Mouse (Mus musculus) kidney, postnatal 10 days (tissue): Measurements from ENCODE around the gene D10Wsu102e.
A peak's percentile ranks its signal among the peaks of the same experiment; 100 is the strongest.
"Not testable (repeated sequence)": the region's sequence is repeated elsewhere in the genome, so short reads cannot be mapped to it uniquely, and the experiment has no call there.

Experiments
- DNase-seq: peaks from one replicate; pipeline ENCODE4 v3.0.0; 2021; ENCODE audit warnings: mixed read lengths

D10Wsu102e gene

DNA sequence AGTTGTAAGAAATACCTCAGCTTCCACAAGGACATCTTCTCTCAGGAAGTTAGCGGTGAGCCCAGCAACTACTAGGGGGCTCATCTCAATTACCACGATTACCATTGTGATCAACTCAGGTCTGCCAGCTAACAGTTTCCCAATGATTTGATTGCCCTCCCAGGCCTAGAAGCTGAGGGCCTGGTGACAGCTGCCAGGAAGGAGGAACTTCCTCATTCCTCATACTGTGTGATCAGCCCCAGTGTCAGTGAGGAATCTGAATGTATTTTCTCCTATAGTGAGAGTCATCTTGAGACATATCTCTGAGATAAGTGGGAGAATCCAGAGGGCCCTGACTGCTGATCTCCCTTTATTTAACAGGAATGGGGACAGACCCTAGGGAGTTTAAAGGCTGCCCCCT lies 37.3 kb downstream of the D10Wsu102e start:
- no peak for DNase-seq

DNA sequence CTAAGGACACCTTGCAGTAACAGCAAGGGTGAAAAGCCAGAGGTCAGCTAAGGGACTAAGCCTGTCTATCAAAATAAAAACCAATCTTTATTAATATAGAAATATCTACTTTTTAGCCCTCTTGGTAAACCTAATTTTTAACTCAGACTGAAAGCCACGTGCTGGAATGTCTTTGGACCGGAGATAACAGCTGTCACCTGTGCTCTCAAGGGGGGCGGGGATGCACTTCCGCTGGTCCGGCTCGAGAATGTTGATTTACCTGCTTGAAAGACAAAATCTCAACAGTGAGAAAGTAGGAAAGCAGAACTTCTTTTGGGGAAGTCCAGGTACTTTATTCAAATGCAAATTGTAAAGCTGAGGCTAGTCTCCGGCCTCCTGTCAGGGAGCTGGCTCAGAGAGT lies 40.9 kb downstream of the D10Wsu102e start:
- not testable (repeated sequence) for DNase-seq

DNA sequence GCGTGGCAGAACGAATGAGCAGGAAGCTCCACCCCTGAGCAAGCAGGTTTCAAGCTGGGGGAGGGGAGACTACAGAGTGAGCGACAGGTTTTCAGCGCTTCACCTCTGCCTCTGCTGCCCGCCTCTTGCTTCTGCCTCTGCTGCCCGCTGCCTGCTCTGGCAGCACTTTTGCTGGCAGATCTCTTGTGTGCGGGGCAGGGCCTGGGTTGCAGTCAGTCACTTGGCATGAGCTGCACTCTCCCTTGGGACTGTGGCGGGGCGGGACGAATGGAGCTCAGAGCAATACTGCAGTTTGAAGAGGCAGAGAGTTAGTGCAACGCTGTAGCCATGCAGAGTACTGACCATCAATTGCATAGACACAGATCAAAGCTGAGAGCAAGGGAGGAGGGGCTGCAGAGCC lies 45.0 kb downstream of the D10Wsu102e start:
- DNase-seq = peak; percentile 15

DNA sequence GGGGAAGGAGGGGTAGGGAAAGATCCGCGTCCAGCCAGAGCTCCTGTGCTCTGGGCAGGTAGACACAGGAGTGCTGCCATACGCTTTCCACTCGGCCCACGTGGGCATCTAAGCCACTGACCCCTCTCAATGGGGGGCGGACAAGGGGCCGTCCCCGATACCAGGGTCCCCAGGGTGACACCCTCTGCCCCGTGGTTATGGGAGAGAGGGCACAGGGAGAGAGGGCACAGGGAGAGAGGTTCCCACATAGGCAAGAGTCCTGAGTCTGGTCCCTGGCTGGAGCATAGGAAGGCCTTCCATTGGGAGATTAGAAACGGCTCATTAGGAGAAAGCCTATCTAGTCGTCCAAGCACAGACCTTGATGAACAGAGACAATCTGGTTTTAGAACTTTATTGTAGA lies 45.7 kb downstream of the D10Wsu102e start:
- DNase-seq = no peak

DNA sequence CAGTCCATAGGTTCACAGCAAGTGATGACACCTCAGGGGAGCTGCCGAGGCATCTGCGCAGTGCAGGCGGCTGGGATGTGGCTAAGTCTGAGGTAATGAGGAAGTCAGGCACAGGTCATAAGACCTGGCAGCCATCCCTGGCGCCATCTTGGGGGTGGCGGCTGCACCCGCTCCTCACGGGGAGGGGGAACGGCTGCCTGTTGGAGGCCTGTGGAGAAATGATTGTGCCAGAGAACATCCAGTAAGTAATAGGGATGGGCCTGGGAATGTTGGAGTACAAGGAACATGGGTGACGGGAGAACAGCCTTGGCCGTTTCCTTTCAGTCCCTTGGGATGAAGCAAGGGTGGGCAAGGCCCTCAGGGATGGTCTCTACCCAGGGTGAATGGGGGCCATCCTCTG lies 47.1 kb downstream of the D10Wsu102e start:
- DNase-seq = no peak

DNA sequence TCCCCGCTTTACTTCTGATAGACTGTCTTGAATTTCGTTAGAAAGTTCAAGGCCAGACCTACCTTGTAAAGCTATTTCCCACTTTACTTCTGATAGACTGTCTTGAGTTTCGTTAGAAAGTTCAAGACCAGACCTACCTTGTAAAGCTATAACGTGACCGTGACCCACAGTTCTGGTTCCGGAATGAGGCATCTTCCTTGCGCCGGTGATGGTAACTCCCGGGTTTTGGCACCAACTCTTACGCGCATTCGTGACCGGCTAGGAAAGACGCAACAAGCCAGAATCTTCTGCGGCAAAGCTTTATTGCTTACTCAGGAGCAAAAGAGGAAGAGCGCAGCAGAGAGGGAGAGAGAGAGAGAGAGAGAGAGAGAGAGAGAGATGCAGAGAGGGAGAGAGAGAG lies 58.4 kb downstream of the D10Wsu102e start:
- not testable (repeated sequence) for DNase-seq

DNA sequence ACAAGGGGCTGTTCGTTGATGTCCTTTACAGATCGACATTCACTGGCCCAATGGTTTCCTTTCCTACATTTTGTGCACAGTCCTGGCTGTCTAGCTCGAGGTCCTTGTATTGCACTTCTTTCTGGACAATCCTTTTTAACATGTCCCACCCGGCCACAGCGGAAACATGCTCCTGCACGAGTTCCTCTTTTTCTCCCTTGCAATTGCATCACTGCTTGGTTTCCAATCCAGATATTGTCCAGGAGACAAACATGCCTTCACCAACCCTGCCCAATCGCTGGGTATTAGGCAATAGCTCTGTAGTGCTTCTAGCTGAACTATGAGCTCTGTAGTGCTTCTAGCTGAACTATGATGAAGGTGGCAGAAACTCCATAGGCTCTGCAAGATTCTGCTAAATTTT lies 88.6 kb downstream of the D10Wsu102e start:
- no peak for DNase-seq

DNA sequence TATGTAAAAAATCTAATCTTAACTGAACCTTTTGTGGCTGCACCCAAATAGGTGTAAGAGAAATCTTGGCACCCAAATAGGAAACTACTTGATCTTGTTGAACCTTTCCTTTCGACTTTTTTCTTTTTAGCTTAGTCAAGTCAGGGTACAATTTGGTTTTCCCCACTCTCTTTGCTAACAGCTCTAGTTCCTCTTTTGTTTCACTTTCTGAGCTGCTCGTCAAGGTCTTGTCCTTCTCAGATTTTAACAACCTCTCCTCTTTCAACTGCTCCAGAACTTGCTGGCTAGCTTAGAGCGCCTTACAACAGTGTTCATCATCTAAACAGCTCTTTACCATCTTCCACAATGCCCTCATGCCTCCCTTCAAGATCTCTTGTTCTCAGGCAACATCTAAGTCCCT lies 97.5 kb downstream of the D10Wsu102e start:
- DNase-seq = no peak

DNA sequence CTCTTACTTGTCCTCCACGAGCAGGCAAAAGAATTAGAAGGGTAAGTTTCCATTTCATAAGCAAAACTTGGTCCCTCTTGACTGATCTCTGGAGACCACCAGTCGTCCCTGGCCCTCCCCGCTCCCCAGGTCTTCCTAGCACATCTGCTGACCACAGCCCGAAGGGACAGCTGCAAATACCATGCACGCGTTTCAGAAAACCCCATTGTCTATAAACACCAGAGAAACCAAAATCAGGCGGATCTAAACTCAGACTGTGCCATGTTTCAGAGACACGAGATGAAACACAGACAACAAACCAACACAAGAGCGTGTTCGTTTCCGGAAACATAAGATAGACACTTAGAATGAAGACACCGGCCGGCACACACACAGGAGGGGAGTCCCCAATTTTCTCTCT lies 115.2 kb downstream of the D10Wsu102e start:
- DNase-seq = no peak

DNA sequence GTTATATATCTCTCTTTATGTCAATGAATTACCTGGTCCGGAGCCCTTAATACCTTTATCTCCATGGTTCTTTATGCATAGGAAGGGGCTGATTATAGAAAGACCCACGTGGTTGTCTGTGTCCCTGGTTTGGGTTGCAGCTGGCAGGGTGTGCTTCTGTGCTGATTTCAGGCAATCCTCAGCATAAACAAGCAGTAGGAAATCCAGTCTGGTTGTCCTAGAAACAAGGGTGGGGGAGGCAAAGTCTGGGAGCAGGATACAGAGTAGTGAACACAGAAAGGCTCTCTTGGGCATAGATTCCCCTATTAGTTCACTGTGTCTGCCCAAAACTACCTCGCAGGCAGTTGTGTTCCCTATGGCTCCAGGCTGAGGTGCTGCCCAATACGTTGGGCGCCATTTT lies 117.3 kb downstream of the D10Wsu102e start:
- no peak for DNase-seq

DNA sequence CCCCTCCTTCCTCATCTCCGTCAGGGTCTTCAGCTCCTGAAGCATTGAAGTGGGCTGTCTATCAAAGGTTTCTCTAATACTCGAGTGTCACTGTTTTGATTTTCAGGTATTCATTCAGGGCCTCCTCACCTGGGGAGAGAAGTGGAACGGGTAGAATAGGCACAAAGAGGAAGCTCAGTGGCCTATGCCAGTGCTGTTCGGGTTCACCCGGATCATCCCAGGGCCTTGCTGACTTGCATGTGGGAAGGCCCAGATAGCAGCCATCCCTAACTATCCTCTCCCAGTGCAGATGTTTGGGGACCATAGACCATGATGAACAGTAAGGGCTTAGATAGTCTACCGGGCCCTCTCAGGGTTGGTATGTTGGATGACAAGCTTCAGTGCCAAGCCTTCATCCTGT lies 130.5 kb downstream of the D10Wsu102e start:
- no peak for DNase-seq

DNA sequence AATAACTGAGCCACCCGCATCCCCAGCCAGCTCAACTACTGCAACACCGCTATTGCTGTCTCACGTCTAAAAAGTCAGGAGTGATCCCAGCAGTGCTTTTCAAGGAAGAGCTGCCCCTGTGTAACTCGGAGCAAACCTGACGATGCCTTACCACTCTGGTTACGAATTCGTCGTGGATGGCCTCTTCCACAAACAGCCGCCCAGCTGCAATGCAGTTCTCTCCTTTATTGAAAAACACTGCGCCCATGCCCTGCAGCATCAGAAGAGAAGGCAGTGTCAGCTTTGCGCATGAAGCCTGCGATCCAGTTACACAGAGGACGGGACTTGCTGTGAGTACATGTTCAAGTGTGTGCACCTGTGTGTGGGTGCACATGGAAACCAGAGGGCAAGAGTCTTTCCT lies 137.3 kb downstream of the D10Wsu102e start:
- DNase-seq = no peak

DNA sequence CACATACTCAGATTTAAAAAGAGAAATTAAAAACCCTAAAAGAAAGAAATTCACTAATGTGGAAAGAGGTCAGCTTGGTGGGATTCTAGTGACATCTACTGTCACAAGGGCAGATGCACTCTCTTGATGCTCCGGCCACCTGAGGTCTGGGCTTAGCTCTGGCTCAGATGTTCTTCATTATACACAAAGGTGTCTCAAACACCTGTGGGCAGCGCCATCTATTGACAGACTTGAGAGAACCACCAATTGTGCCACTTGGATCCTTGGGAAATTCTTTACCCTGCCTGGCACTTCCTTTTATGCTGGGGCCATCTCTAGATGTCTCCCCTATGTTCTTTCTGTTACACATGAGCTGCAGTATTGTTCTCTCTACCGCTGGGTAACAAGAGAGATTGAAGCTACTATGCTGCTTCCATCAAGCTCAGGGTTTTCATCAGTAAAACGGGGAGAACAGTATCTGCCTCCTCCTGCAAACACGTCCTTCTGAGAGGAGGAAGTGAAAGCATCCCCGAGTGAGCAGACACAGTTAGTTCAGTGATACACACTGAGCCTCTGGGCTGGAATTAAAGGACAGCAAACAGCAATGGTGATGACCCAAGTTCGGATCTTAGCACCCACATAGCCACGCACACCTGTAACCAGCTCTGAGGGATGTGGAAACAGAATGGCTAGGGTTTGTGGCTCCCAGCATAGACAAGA lies 149.1 kb downstream of the D10Wsu102e start:
- peak; percentile 35 for DNase-seq

DNA sequence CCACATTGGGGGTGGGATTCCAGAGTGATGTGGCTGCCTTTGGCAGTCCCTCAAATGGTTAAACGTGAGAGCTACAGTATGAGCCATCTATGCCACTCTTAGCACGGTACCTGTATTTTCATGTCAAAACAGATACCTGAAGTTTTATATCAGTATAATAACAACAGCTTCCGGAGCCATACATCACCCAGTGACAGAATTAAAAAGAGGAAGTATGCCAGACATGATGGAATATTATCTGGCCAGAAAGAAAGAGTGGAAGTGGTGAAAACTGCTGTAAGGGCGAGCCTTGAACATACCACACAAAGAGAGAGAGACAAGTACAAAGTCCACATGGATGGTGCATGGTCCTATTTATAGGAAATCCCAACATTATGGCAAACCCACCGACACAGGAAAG lies 151.3 kb downstream of the D10Wsu102e start:
- DNase-seq = no peak

DNA sequence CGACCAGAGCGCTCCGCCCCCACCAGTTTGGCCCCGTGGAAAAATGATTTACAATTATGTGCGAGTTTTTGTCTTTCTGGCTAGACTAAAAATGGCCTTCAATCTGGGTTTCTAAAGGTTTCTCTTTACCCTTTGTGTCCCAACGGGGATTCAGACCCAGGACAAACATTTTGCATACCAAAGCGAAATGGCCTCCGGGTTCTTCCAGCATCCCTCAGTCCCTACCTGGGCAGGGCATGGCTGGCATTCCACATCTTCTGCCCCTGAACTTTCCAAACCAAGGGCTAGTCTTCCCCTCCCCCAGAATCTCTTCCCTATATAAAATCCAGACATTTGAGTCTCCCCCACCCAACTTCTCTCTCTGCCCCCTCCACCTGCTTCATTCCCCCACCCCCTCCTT lies 153.7 kb downstream of the D10Wsu102e start:
- DNase-seq = no peak

DNA sequence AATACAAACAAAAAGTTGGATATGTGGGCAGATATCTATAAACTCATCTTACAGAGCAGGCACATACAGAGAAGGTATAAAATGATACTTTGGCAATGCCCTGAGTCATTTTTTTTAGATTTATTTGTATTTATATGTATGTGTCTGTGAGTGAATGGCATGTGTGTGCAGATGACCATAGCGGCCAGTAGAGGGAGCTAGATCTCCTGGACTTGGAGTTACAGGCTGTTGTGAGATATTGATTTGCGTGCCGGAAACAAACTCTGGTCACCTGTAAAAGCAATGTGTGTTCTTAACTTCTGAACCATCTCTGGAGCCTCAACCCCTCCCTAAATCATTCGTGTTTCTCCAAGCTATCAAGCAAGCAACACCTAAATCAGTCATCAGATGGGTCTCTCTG lies 161.0 kb downstream of the D10Wsu102e start:
- no peak for DNase-seq

DNA sequence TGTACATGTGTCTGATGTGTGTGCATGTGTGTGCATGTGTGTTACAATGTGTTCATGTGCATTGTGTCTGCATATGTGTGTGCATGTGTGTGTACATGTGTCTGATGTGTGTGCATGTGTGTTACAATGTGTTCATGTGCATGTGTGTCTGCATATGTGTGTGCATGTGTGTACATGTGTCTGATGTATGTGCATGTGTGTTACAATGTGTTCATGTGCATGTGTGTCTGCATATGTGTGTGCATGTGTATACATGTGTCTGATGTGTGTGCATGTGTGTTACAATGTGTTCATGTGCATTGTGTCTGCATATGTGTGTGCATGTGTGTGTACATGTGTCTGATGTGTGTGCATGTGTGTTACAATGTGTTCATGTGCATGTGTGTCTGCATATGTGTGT lies 164.2 kb downstream of the D10Wsu102e start:
- DNase-seq = not testable (repeated sequence)

DNA sequence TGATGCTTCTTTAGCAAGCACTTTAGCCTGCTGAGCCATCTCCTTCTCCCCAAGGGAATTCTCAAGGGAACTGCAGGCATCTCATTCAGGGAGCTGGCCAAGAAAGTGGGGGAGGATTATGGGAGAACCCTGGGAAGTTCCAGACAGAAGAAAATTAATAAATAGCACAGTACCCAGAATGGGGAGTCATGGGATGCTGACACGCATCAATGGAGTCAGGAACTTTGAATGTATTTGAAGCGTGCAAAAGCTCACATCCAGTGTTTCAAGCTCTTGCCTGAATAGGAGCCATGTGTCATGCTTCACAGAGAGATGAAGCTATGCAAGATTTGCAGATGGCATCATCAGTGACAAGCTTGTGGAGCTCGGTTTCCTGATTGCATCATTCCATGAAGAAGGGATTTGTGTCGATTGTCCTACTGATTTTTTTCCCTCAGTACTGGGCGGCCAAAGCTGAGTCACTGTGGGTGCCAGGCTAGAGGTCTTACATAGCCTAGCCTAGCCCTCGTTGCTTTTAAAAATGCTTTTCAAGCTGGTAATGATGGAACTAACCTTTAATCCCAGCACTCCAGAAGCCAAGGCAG lies 170.5 kb downstream of the D10Wsu102e start:
- no peak for DNase-seq

DNA sequence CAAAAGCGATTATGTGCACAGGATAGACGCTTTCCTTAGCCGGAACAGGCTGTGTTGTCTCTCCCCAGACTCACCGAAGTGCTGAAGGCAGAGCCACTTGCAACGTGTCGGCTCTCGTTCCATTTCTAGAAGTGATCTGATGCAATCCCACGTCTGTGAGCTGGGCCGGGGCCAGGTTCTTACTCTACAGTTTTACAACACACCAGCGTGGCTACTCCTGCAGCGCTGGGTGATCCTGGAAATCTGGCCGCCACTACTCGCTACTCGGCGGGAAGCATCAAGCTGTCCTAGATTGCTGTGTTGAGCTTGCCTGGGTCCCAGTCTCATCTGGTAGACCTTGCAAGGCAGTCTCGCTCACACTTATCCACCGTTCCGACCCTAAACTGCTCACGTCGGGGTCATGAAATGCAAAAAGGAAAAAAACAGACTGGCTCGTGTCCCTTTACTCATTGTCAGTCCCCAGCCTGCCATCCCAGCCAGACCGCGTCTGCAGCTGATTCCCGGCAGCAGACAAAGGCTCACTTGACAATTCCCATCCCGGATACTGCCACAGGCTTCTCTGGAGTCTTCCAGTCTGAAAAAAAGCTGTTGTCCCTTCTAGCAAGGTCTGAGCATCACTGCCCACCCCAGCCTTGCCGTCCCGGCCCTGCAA lies 173.4 kb downstream of the D10Wsu102e start:
- peak; percentile 40 for DNase-seq

DNA sequence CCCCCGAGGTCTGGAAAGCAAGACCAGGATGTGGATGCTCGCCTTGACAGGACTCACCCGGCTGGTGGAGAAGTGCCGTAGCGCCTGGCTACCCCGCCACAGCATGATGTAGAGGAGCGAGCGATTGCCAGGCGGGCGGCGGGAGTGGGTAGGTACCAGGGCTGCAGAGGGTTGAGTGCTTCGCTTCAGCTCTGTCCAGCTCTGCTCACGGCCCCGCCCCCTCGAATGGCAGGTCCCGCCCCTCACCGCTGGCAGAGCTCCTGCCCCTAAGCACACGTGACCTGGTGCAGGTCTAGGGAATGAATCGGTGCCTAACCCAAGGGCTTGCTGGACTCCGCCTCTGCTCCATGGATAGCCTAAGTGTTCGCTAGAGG lies 173.9 kb downstream of the D10Wsu102e start, which contains the start of gene Aldh1l2:
Gene Aldh1l2 (minus strand): TSS at position 231 of the 374 bp plus-strand sequence.
- peak; percentile 87 for DNase-seq

DNA sequence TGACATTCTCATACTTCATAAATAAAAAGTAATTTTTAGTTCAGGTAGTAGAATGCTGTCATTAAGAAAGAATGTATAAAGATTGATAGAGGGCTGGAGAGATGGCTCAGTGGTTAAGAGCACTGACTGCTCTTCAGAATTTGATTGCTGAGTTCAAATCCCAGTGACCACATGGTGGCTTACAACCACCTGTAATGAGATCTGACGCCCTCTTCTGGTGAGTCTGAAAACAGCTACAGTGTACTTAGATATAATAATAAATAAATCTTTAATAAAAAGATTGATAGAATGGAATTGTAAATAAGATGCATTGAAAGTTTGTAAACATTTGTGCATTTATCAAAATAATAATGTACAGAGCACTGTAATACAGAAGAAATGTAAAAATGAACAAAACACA lies 176.4 kb downstream of the D10Wsu102e start:
- no peak for DNase-seq
